Mouse (Mus musculus) CH12.LX (cell line): ENCODE measurements at regions not wholly inside any gene's neighbourhood (a gene's known extent, or its start where the extent isn't known, plus 50 kb on each side); places are given as distances from the start of the nearest gene placed in this dataset.

ENCODE experiments used
- DNase-seq: peaks from one replicate; pipeline ENCODE4 v3.0.0-alpha.2; 2013; ENCODE audit errors: extremely low read depth
- H3K27ac ChIP-seq: 2 replicates; pipeline ENCODE4 v1.5.1; 2012; ENCODE audit warnings: low read depth, mild to moderate bottlenecking, control low read depth, moderate library complexity; ENCODE audit not compliant: insufficient read depth
- H3K27me3 ChIP-seq: replicated peaks from 2 replicates; pipeline ENCODE3; 2012; ENCODE audit warnings: inconsistent platforms
- H3K36me3 ChIP-seq, 2 experiments: replicated peaks in 1 of 2; 2 replicates each; pipeline versions ENCODE3 to v1.6.1; 2012; ENCODE audit warnings: inconsistent platforms in 1 of 2, low read length in 1 of 2, mild to moderate bottlenecking in 1 of 2, mixed read lengths in 1 of 2, moderate library complexity in 1 of 2; ENCODE audit not compliant: control insufficient read depth in 1 of 2, insufficient read depth in 1 of 2
- H3K4me1 ChIP-seq, 2 experiments: 2 replicates each; pipeline ENCODE4 v1.6.1; 2012; ENCODE audit warnings: inconsistent platforms in 1 of 2, moderate library complexity in 1 of 2; ENCODE audit not compliant: insufficient read depth in 2 of 2, control insufficient read depth in 1 of 2
- H3K4me2 ChIP-seq: 2 replicates; pipeline ENCODE4 v1.6.1; 2012; ENCODE audit warnings: low read depth, mild to moderate bottlenecking, control low read depth; ENCODE audit not compliant: poor library complexity, insufficient read depth, severe bottlenecking
- H3K4me3 ChIP-seq, 3 experiments: fragments of 150-350 bp in 1 of 3; sonication (generic) in 1 of 3; replicated peaks in 1 of 3; 2 replicates each; pipeline versions ENCODE3 to v1.5.1; 2011 to 2012; ENCODE audit warnings: low read depth in 2 of 3, low read length in 2 of 3, mild to moderate bottlenecking in 2 of 3, moderate library complexity in 2 of 3, control low read depth in 1 of 3, improper control_type of control experiment in 1 of 3, inconsistent platforms in 1 of 3, mixed read lengths in 1 of 3; ENCODE audit not compliant: poor library complexity in 1 of 3
- H3K79me2 ChIP-seq: replicated peaks from 2 replicates; pipeline ENCODE4 v1.6.1; 2012; ENCODE audit warnings: mild to moderate bottlenecking, moderate library complexity; ENCODE audit not compliant: control insufficient read depth, poor library complexity, insufficient read depth, severe bottlenecking; ENCODE audit errors: extremely low read depth
- H3K9ac ChIP-seq: 2 replicates; pipeline ENCODE4 v1.6.1; 2012; ENCODE audit warnings: low read depth, mild to moderate bottlenecking, control low read depth, moderate library complexity; ENCODE audit not compliant: insufficient read depth
- H3K9me3 ChIP-seq: replicated peaks from 2 replicates; pipeline ENCODE3; 2012; ENCODE audit warnings: low read length, inconsistent platforms, mixed read lengths
- BHLHE40 ChIP-seq: IDR thresholded peaks from 2 replicates; pipeline ENCODE4 v1.6.1; 2011; ENCODE audit warnings: mild to moderate bottlenecking, low read depth, low read length, improper control_type of control experiment
- CTCF ChIP-seq, 2 experiments: IDR thresholded peaks in 1 of 2; conservative IDR thresholded peaks in 1 of 2; 2 replicates each; pipeline ENCODE4 v1.5.1; 2011 to 2012; ENCODE audit warnings: low read depth in 2 of 2, low read length in 2 of 2, improper control_type of control experiment in 1 of 2, inconsistent platforms in 1 of 2, mild to moderate bottlenecking in 1 of 2, moderate library complexity in 1 of 2
- E2F4 ChIP-seq: IDR thresholded peaks from 2 replicates; pipeline ENCODE4 v1.6.1; 2011; ENCODE audit warnings: low read depth, low read length, improper control_type of control experiment; ENCODE audit not compliant: insufficient replicate concordance
- ETS1 ChIP-seq: conservative IDR thresholded peaks from 2 replicates; pipeline ENCODE4 v1.6.1; 2012; ENCODE audit warnings: low read depth, mild to moderate bottlenecking, inconsistent platforms, low read length, improper control_type of control experiment, moderate library complexity
- GABPA ChIP-seq: IDR thresholded peaks from 2 replicates; pipeline ENCODE4 v1.6.1; 2012; ENCODE audit warnings: low read depth, low read length, improper control_type of control experiment, inconsistent platforms; ENCODE audit not compliant: insufficient replicate concordance
- HCFC1 ChIP-seq: IDR thresholded peaks from 2 replicates; pipeline ENCODE4 v1.6.1; 2012; ENCODE audit warnings: low read depth, mild to moderate bottlenecking, inconsistent platforms, low read length, improper control_type of control experiment
- JUND ChIP-seq: conservative IDR thresholded peaks from 2 replicates; pipeline ENCODE4 v1.6.1; 2011; ENCODE audit warnings: low read depth, low read length, improper control_type of control experiment
- MAZ ChIP-seq: IDR thresholded peaks from 2 replicates; pipeline ENCODE4 v1.6.1; 2012; ENCODE audit warnings: low read depth, mild to moderate bottlenecking, inconsistent platforms, low read length, improper control_type of control experiment, moderate library complexity
- MEF2A ChIP-seq: IDR thresholded peaks from 2 replicates; pipeline ENCODE4 v1.6.1; 2014; ENCODE audit warnings: low read depth, mild to moderate bottlenecking, inconsistent platforms, low read length, improper control_type of control experiment, borderline replicate concordance
- MXI1 ChIP-seq: IDR thresholded peaks from 2 replicates; pipeline ENCODE4 v1.6.1; 2011; ENCODE audit warnings: mild to moderate bottlenecking, low read depth, low read length, improper control_type of control experiment
- MYC ChIP-seq: IDR thresholded peaks from 2 replicates; pipeline ENCODE4 v1.6.1; 2011; ENCODE audit warnings: low read depth, mild to moderate bottlenecking, improper control_type of control experiment, low read length
- POLR2A ChIP-seq: IDR thresholded peaks from 2 replicates; pipeline ENCODE4 v1.6.1; 2011; ENCODE audit warnings: low read depth, mild to moderate bottlenecking, improper control_type of control experiment, low read length
- POLR2AphosphoS2 ChIP-seq: IDR thresholded peaks from 2 replicates; pipeline ENCODE4 v1.6.1; 2011; ENCODE audit warnings: low read depth, low read length, improper control_type of control experiment
- RAD21 ChIP-seq: IDR thresholded peaks from 2 replicates; pipeline ENCODE4 v1.6.1; 2011; ENCODE audit warnings: low read depth, mild to moderate bottlenecking, low read length, improper control_type of control experiment, moderate library complexity
- RCOR1 ChIP-seq: conservative IDR thresholded peaks from 2 replicates; pipeline ENCODE4 v1.6.1; 2012; ENCODE audit warnings: low read depth, mild to moderate bottlenecking, inconsistent platforms, low read length, improper control_type of control experiment
- SIN3A ChIP-seq: IDR thresholded peaks from 2 replicates; pipeline ENCODE4 v1.6.1; 2012; ENCODE audit warnings: low read length, improper control_type of control experiment, inconsistent platforms
- SMC3 ChIP-seq: IDR thresholded peaks from 2 replicates; pipeline ENCODE4 v1.6.1; 2011; ENCODE audit warnings: low read depth, low read length, improper control_type of control experiment
- TBP ChIP-seq: conservative IDR thresholded peaks from 2 replicates; pipeline ENCODE4 v1.6.1; 2011; ENCODE audit warnings: low read depth, low read length, improper control_type of control experiment
- TCF12 ChIP-seq: IDR thresholded peaks from 2 replicates; pipeline ENCODE4 v1.6.1; 2014; ENCODE audit warnings: low read depth, mild to moderate bottlenecking, inconsistent platforms, low read length, improper control_type of control experiment
- UBTF ChIP-seq: IDR thresholded peaks from 2 replicates; pipeline ENCODE4 v1.6.1; 2012; ENCODE audit warnings: low read depth, mild to moderate bottlenecking, inconsistent platforms, low read length, improper control_type of control experiment, moderate library complexity
- USF1 ChIP-seq: IDR thresholded peaks from 2 replicates; pipeline ENCODE4 v1.6.1; 2014; ENCODE audit warnings: low read depth, mild to moderate bottlenecking, inconsistent platforms, low read length, improper control_type of control experiment
- USF2 ChIP-seq: conservative IDR thresholded peaks from 2 replicates; pipeline ENCODE4 v1.6.1; 2011; ENCODE audit warnings: low read depth, low read length, improper control_type of control experiment
- ZC3H11A ChIP-seq: IDR thresholded peaks from 2 replicates; pipeline ENCODE4 v1.6.1; 2012; ENCODE audit warnings: low read depth, mild to moderate bottlenecking, inconsistent platforms, low read length, improper control_type of control experiment
- ZKSCAN1 ChIP-seq: IDR thresholded peaks from 2 replicates; pipeline ENCODE4 v1.6.1; 2012; ENCODE audit warnings: low read depth, inconsistent platforms, low read length, improper control_type of control experiment, borderline replicate concordance
- dilution Hi-C: fragments of 300-500 bp; cut with MboI; formaldehyde crosslinking; loops from 2 replicates; pipeline ENCODE4 v1.14.3; 2020; ENCODE audit warnings: low sequenced_read_pairs; ENCODE audit not compliant: extremely low pct_unique_long_range_greater_than_20kb, extremely low pct_ligation_motif_present
- in situ Hi-C: fragments of 300-500 bp; cut with MboI; formaldehyde crosslinking; loops from 3 replicates; pipeline ENCODE4 v1.14.3; 2019; ENCODE audit warnings: low sequenced_read_pairs, low pct_ligation_motif_present, low pct_unique_long_range_greater_than_20kb, mixed read lengths

GRCm38 (mm10) chr5:107035376-107035775 is 71.3 kb downstream of the Cdc7 start:
- H3K27me3 ChIP-seq, result no peaks in the 10 kb centered on the region
- no peak overlapping the region for H3K27ac ChIP-seq
- H3K4me3 ChIP-seq, result no peak overlapping the region
- H3K79me2 ChIP-seq, result no peaks in the 10 kb centered on the region
- DNase-seq, result no peak
- dilution Hi-C loops, result no loop called here
- peaks cover 4% of the 10 kb centered on the region for H3K9me3 ChIP-seq
- H3K9ac ChIP-seq, result no peak overlapping the region
- in situ Hi-C loops, result no loop called here
- H3K4me1 ChIP-seq, result peaks cover 0 to 16% of the 10 kb centered on the region in 2 experiments; a peak in 2 of 4 replicates
- TF ChIP-seq JUND (no peak), MYC (no peak), HCFC1 (no peak), MEF2A (no peak), UBTF (no peak), CTCF (conservative IDR thresholded peaks at IDR 0.05 in 1 of 2, IDR thresholded peaks at IDR 0.05 in 1 of 2; ENCODE audit: low read depth in 2 of 2, low read length in 2 of 2) (no peak), SMC3 (no peak), POLR2AphosphoS2 (no peak), TBP (no peak), TCF12 (no peak), POLR2A (no peak), USF1 (no peak), ZC3H11A (no peak), ETS1 (no peak), GABPA (no peak), ZKSCAN1 (no peak), RCOR1 (no peak)
- no peaks in the 10 kb centered on the region for H3K36me3 ChIP-seq
- H3K4me2 ChIP-seq, result no peak overlapping the region

- in situ Hi-C loops (no loop called here), dilution Hi-C loops (no loop called here)
- Histone ChIP-seq H3K4me2 (no peak overlapping the region), H3K27me3 (no peaks in the 10 kb centered on the region), H3K79me2 (no peaks in the 10 kb centered on the region), H3K4me3 (no peak overlapping the region), H3K27ac (no peak overlapping the region), H3K4me1 (peaks cover 0 to 16% of the 10 kb centered on the region in 2 experiments; a peak in 2 of 4 replicates), H3K9ac (no peak overlapping the region), H3K9me3 (peaks cover 4% of the 10 kb centered on the region), H3K36me3 (no peaks in the 10 kb centered on the region)
- DNase-seq, result no peak
- no peak for TF ChIP-seq BHLHE40
- no peak for TF ChIP-seq POLR2A
- no peak for TF ChIP-seq UBTF
- TF ChIP-seq MAZ, result no peak
- TF ChIP-seq RCOR1, result no peak
- no peak for TF ChIP-seq MXI1
- TF ChIP-seq USF2, result no peak
- no peak for TF ChIP-seq E2F4
- no peak for TF ChIP-seq MYC
- no peak for TF ChIP-seq RAD21
- TF ChIP-seq SMC3, result no peak
- no peak for TF ChIP-seq JUND
- TF ChIP-seq USF1, result no peak
- TF ChIP-seq ETS1, result no peak
- TF ChIP-seq SIN3A, result no peak
- no peak for TF ChIP-seq GABPA
- TF ChIP-seq MEF2A, result no peak
Measured at GRCm38 (mm10) chr5:107035782-107036181, 71.7 kb downstream of the Cdc7 start.
